Mouse (Mus musculus): ENCODE measurements around the gene H2-M2.
"Not testable (repeated sequence)": the region's sequence is repeated elsewhere in the genome, so short reads cannot be mapped to it uniquely, and the experiment has no call there.

Gene H2-M2

DNA sequence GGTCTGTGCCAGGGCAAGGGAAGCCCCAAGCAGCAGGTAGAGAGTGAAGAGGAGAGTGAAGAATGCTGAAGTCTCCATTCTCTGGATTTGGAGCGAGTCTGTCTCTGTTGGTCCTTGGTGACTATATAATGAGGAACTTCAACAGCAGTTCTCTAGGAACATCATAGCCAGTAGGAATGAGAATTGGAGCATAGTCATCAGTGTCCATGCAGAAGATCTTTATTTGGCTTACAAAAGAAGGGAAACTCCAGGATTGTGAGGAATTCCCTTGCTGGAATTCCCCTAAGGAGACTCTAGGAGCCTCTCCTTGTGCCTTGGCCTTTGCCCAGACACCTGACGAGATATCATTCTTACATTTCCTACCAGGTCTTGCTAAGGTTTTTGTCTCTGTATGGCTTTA lies at the start of gene H2-M2:
Gene H2-M2, minus strand, starts transcription at position 101 of the 400 bp plus-strand sequence.
- DNase-seq: no peak

DNA sequence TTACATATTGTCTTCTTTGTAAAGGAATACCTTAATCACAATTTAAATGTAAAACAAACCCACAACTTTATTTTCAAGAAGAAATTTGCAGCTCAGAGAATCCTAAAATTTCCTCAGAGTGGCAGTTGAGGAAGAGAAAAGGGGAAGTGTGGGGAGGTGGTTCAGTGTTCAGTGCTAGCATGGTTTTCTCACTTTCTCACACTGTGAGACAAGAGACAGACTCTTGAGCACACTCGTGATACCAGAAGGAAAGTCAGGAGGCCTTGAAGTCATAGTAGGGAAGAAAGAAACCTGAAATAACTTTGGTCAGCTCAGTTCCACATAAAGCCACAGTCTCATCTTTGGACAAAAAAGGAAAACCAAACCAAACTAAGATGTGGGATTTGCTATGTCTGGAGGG lies 42.1 kb upstream of the H2-M2 start:
- DNase-seq: not testable (repeated sequence)

DNA sequence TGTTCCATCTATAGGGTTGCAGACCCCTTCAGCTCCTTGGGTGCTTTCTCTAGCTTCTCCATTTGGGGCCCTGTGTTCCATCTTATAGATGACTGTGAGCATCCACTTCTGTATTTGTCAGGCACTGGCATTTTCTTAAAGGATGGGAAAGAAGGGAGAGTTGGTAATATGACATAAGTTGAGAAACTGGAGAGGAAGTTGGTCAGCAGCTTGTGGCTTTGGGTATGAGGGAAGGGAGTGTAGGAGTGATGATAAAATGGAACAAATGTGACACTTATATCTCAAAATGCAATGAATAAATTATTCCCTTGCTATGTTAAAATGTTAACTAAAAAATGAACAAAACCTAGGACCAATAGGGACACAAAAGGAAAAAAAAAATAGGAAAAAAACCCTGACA lies 41.3 kb upstream of the H2-M2 start:
- not testable (repeated sequence) for DNase-seq

DNA sequence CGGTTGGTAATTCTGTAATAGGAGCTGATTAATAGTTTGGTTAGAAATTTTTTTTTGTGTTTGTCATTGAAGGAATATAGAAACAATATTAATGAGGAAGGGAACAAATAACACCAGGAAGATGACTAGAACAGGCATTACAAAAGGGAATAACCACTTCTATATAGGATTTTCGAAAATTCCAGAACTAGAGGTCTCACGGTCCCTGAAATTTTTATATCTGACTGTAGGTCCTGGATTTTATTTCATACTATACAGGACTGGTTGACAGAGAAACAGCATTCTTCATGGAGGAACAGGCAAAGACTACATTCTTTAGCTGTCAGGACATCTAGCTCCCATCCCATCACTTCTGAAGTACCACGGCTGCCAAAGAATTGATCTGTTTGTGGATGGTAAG lies 24.4 kb upstream of the H2-M2 start, which contains the start of gene Olfr111:
Gene Olfr111, plus strand, starts transcription at position 301 of the 400 bp plus-strand sequence.
- DNase-seq: no peak

DNA sequence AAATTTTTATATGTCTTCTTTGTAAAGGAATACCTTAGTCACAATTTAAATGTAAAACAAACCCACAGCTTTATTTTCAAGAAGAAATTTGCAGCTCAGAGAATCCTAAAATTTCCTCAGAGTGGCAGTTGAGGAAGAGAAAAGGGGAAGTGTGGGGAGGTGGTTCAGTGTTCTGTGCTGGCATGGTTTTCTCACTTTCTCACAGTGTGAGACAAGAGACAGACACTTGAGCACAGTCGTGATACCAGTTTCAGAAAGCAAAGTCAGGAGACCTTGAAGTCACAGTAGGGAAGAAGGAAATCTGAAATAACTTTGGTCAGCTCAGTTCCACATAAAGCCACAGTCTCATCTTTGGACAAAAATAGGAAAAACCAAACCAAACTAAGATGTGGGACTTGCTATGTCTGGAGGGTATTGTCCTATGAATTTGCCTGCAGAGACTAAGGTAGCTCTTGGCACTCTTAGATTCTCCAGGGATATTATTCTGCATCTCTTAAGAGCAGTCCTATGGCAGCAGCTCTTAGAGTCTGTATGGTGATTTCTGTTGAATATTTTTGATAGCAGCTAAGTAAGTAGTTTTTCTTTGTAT lies 8.7 kb upstream of the H2-M2 start, which contains the start of gene Olfr110:
Gene Olfr110, plus strand, starts transcription at position 539 of the 589 bp plus-strand sequence.
- DNase-seq: no peak

DNA sequence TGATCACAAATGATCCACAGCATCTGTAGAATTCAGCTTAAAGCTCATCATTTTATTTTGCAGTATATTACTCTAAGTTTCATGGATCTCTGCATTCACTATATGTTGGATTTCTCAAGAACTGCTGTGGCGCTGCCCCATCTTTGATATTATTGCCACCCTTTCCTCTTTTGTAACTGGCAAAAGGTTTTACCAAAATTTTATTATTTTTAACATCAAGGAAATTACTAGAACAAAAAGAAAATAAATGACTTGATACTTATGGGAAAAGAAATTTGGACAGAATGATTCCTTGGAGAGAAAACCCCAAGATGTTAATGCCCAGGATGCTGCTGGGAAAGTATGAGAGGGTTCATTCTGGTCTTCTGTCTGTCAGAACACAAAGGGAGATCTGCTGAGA lies 24.7 kb downstream of the H2-M2 start, which contains the start of gene Olfr109:
Gene Olfr109, plus strand, starts transcription at position 301 of the 400 bp plus-strand sequence.
- no peak for DNase-seq

DNA sequence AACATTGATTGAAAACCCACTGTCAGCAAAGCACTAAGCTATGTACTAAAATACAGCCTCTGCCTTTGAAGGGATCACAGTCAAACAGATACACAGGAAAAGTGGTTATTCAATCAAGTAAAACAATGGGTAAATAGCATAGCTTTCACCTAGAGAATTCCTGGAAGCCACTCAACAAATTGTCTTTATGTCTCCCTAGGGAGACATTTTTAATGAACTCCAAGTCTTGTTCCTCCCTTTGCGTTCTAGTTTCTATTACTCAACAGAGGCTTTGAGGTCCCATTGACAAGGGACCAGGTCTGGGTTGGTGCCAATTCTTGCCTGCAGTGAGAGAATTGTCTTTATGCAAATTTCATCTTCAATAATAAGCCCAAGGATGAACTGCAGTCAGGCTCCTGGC lies 38.2 kb downstream of the H2-M2 start, which contains the start of gene Olfr108:
Gene Olfr108, plus strand, starts transcription at position 301 of the 400 bp plus-strand sequence.
- no peak for DNase-seq

Data from kidney, postnatal 14 days (tissue).